Mouse (Mus musculus) embryonic fibroblast, embryonic 13.5 days (primary cell): ENCODE measurements around the gene Ubl4b.

Experiments used
- CTCF ChIP-seq: IDR thresholded peaks from 2 replicates; pipeline ENCODE4 v1.5.1; 2011; ENCODE audit warnings: mild to moderate bottlenecking, control low read depth, low read length, moderate library complexity, borderline replicate concordance; ENCODE audit not compliant: insufficient read depth
- POLR2A ChIP-seq: IDR thresholded peaks from 2 replicates; pipeline ENCODE4 v1.6.1; 2011; ENCODE audit warnings: low read depth, mild to moderate bottlenecking, control low read depth, low read length, moderate library complexity

DNA sequence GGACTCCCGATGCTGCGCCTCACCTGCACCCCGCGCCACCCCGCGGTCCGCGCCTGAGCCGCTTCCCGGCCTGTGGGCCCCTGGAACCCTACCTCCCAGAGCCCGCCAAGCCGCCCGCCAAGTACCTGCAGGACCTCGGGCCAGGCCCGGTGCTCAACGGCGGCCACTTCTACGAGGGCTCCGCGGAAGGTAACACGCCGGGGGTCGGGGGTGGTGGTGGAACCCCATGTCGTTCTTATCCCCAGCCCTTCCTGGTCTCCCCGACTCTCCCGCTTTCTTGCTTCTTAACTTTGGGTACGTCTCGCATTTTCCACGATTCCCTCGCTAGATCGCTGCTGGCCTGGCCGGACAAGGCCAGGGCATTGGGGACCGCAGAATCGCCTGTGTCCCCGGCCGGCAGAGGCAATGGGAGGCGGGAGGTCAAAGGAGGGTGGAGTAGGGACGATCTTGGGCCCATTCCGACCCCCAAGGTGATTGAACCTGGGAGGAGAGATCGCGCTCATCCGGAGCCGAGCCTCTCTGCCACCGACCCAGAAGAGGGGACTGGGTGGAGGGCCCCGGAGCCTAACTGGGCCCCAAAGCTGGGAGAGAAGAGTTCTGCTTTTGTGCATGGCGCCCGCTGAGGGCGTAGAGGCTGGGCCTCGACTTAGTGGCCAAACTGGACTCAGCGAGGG, 40.5 kb upstream of the Ubl4b start:
- TF ChIP-seq POLR2A, result no peak
- TF ChIP-seq CTCF, result no peak
